Mouse (Mus musculus): ENCODE results near the gene Tmem104. TPM values are rescaled to one million over a fixed set of nuclear protein-coding genes. Genes with fewer than 3 reads are reported as not detected.

Gene Tmem104
- polyA plus RNA-seq (2014; fragmentation: Nextera tagmentation; extraction: Ambion mirVana) = 6.3 and 10.3 TPM in 2 replicates

- Histone ChIP-seq H3K9ac (ENCODE audit: low read depth, low read length) (peak within 1 kb of the TSS; percentile 71), H3K4me1 (ENCODE audit: control insufficient read depth, insufficient read depth, low read length) (peaks cover 12% of the 10 kb centered on the region; the same call in 1 of the 2 replicates), H3K27ac (ENCODE audit: low read depth, low read length) (peak within 1 kb of the TSS; percentile 52; the same call in 1 of the 2 replicates), H3K4me2 (replicated peaks; ENCODE audit: low read depth, low read length) (peak within 1 kb of the TSS; percentile 76), H3K27me3 (ENCODE audit: control insufficient read depth, insufficient read depth, low read length) (no peaks in the 10 kb centered on the region), H3K4me3 (ENCODE audit: low read length) (peak within 1 kb of the TSS; percentile 60), H3K9me3 (ENCODE audit: control insufficient read depth, low read length) (no peaks in the 10 kb centered on the region), H3K36me3 (ENCODE audit: control insufficient read depth, insufficient read depth, low read length) (no peaks in the 10 kb centered on the region)
- under 1% methylated on average over 39 of the region's 39 CpGs for WGBS
- ATAC-seq (ENCODE audit: low FRiP score, low TSS enrichment) = peak; percentile 91
Measured at GRCm38 (mm10) chr11:115187224-115187639, at the start of gene Tmem104. TSS of gene Tmem104 (plus strand) at chr11:115187487.

DNA sequence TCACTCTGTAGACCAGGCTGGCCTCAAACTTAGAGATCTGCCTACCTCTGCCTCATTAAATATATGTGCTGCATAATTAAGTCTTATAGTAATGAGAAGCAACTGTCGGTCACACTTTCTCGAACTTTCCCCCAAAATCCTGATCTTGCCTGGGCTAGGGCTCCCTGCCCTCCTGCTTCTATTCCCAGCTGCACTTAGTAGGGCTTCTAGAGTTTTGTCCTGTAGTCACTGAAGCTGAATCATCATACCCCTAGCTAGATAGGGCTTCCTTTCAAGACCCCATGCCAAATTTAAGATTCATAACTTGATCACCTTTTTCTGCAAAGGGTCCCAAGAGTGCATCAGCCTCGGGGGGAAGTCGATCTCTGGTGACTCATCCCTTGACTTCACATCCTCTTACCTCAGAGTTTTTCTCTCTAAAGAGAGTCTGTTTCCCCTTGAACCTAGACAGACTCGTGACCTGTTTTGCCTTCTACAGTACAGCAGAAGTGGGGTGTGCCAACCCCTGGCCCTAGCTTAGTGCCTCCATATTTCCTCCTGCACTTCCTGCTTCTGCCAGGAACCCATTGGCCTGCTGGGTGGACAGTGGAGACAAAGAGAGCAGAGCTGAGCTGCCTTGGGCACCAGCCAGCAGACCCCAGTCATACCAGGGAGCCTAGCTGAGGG, 48.6 kb upstream of the Tmem104 start:
- Histone ChIP-seq H3K4me2 (replicated peaks; ENCODE audit: low read depth, low read length) (no peak overlapping the region), H3K36me3 (ENCODE audit: control insufficient read depth, insufficient read depth, low read length) (no peaks in the 10 kb centered on the region), H3K27me3 (ENCODE audit: control insufficient read depth, insufficient read depth, low read length) (no peaks in the 10 kb centered on the region), H3K9ac (ENCODE audit: low read depth, low read length) (no peak overlapping the region), H3K4me3 (ENCODE audit: low read length) (no peak overlapping the region), H3K9me3 (ENCODE audit: control insufficient read depth, low read length) (no peaks in the 10 kb centered on the region), H3K4me1 (ENCODE audit: control insufficient read depth, insufficient read depth, low read length) (no peaks in the 10 kb centered on the region), H3K27ac (ENCODE audit: low read depth, low read length) (no peak overlapping the region)
- WGBS = 82% methylated on average over 5 of the region's 5 CpGs
- ATAC-seq (ENCODE audit: low FRiP score, low TSS enrichment) = no peak

DNA sequence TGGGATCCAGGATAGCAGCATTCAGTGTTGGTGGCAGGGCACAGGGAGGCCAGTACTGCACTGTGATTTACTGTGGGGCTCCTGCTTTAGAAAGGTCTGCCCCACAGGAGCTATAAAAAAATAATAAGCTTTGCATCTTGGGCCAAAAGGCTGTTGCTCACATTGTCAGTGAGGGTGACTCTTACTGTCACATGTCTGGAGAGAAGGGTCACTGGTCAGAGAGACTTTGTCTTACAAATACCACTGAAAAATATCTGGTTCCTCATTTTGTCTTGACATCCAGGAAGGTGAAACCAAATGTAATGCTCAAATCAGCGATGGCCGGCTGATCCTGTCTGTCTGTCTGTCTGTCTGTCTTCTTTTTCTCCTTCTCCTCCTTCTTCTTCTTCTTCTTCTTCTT, 45.3 kb upstream of the Tmem104 start:
- H3K9ac ChIP-seq (ENCODE audit: low read depth, low read length) = no peak overlapping the region
- no peak overlapping the region for H3K4me3 ChIP-seq (ENCODE audit: low read length)

DNA sequence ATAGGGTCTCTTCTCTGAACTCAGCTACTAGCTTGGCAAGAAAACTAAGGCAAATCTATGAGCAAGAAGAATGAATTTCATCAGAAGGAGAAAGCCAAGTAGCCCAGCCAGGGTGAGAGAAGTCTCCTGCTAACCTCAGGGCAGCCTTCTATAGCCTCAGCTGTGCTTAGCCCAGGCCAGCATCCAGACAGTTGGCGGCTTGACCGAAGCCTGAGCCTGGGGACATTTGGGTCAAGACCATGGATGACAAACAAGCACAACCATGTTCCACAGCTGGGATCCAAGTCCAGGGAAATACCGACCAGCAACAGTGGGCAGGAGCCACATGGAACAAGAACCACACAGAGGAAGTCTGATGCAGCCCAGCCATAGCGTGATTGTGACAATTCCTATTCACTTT, 39.5 kb upstream of the Tmem104 start:
- no peak overlapping the region for H3K9ac ChIP-seq (ENCODE audit: low read depth, low read length)
- no peak overlapping the region for H3K27ac ChIP-seq (ENCODE audit: low read depth, low read length)
- H3K27me3 ChIP-seq (ENCODE audit: control insufficient read depth, insufficient read depth, low read length) = 0 out of 2 replicates have a peak, but pooled peaks cover 3% of the 10 kb centered on the region
- WGBS = 87% methylated on average over 4 of the region's 4 CpGs
- H3K9me3 ChIP-seq (ENCODE audit: control insufficient read depth, low read length) = peaks cover 2% of the 10 kb centered on the region; the same call in 1 of the 2 replicates
- H3K4me2 ChIP-seq (replicated peaks; ENCODE audit: low read depth, low read length) = no peak overlapping the region
- no peak for ATAC-seq (ENCODE audit: low FRiP score, low TSS enrichment)
- H3K36me3 ChIP-seq (ENCODE audit: control insufficient read depth, insufficient read depth, low read length) = no peaks in the 10 kb centered on the region
- H3K4me3 ChIP-seq (ENCODE audit: low read length) = no peak overlapping the region
- H3K4me1 ChIP-seq (ENCODE audit: control insufficient read depth, insufficient read depth, low read length) = no peaks in the 10 kb centered on the region

More for the DNA sequence above, 45.3 kb upstream of the Tmem104 start:
- WGBS = 78% methylated on average over 2 of the region's 2 CpGs
- no peak overlapping the region for H3K4me2 ChIP-seq (replicated peaks; ENCODE audit: low read depth, low read length)
- no peak overlapping the region for H3K27ac ChIP-seq (ENCODE audit: low read depth, low read length)
- no peaks in the 10 kb centered on the region for H3K36me3 ChIP-seq (ENCODE audit: control insufficient read depth, insufficient read depth, low read length)
- H3K27me3 ChIP-seq (ENCODE audit: control insufficient read depth, insufficient read depth, low read length) = no peaks in the 10 kb centered on the region
- H3K9me3 ChIP-seq (ENCODE audit: control insufficient read depth, low read length) = no peaks in the 10 kb centered on the region
- H3K4me1 ChIP-seq (ENCODE audit: control insufficient read depth, insufficient read depth, low read length) = no peaks in the 10 kb centered on the region
- no peak for ATAC-seq (ENCODE audit: low FRiP score, low TSS enrichment)

DNA sequence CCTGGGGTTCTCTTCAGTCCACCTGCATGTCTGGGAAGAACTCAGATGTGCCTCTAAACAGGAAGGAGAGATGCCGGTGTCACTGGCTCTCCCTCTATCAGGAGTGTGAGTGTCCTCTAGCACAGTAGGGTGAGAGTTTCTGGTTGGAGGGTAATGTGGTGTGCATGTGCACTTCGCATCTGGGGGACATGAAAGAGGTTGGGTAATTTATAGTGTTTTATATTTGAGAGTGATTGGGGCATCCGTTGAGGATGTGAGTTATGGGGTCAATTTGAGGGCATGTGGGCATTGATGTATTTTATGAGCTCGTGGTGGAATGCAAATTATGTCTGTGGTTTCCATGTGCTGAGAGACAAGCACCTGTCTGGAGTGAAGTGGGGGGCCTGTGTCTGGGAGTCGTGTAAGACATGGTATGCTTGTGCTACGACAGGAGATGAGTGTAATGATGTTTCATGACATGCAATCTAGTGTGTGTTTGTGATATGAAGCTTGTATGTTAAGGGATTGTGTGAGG, 36.5 kb upstream of the Tmem104 start:
- 59% methylated on average over 6 of the region's 6 CpGs for WGBS
- H3K4me2 ChIP-seq (replicated peaks; ENCODE audit: low read depth, low read length) = no peak overlapping the region
- H3K27me3 ChIP-seq (ENCODE audit: control insufficient read depth, insufficient read depth, low read length) = peaks cover 12% of the 10 kb centered on the region
- no peak for ATAC-seq (ENCODE audit: low FRiP score, low TSS enrichment)
- peaks cover 2% of the 10 kb centered on the region; the same call in 1 of the 2 replicates for H3K9me3 ChIP-seq (ENCODE audit: control insufficient read depth, low read length)
- H3K27ac ChIP-seq (ENCODE audit: low read depth, low read length) = no peak overlapping the region
- H3K9ac ChIP-seq (ENCODE audit: low read depth, low read length) = no peak overlapping the region
- H3K4me1 ChIP-seq (ENCODE audit: control insufficient read depth, insufficient read depth, low read length) = no peaks in the 10 kb centered on the region; the same call in 1 of the 2 replicates
- no peak overlapping the region for H3K4me3 ChIP-seq (ENCODE audit: low read length)
- no peaks in the 10 kb centered on the region for H3K36me3 ChIP-seq (ENCODE audit: control insufficient read depth, insufficient read depth, low read length)

GRCm38 (mm10) chr11:115151755-115152429, 35.4 kb upstream of the Tmem104 start:
- 0 out of 2 replicates have a peak overlapping the region, but pooled peaks have one; percentile 14 for H3K9ac ChIP-seq (ENCODE audit: low read depth, low read length)
- 8% methylated on average over 15 of the region's 15 CpGs for WGBS
- no peak overlapping the region for H3K27ac ChIP-seq (ENCODE audit: low read depth, low read length)
- no peaks in the 10 kb centered on the region; the same call in 1 of the 2 replicates for H3K4me1 ChIP-seq (ENCODE audit: control insufficient read depth, insufficient read depth, low read length)
- peak overlapping the region; percentile 26 for H3K4me3 ChIP-seq (ENCODE audit: low read length)
- H3K27me3 ChIP-seq (ENCODE audit: control insufficient read depth, insufficient read depth, low read length) = peaks cover 12% of the 10 kb centered on the region
- ATAC-seq (ENCODE audit: low FRiP score, low TSS enrichment) = peak; percentile 59
- peak overlapping the region; percentile 36 for H3K4me2 ChIP-seq (replicated peaks; ENCODE audit: low read depth, low read length)
- no peaks in the 10 kb centered on the region for H3K36me3 ChIP-seq (ENCODE audit: control insufficient read depth, insufficient read depth, low read length)
- H3K9me3 ChIP-seq (ENCODE audit: control insufficient read depth, low read length) = peaks cover 2% of the 10 kb centered on the region; the same call in 1 of the 2 replicates

DNA sequence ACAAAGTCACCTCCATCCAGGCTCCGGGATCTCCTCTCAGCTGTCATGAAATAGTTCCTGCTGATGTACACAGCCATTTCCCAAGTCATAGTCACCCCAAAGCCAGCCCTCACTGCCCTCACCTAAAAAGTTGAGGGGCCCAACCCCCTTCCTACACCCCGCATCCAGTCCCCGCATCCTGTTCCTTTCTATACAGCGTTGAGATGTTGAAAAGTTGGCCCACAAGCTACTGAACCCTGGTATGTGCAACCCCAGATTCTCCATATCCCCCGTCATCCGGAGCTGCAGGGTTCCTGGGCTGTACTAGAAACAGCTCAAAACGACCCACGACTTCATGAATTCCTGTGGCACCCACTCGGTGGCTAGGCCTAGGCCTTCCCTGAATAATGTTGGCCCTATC, 34.2 kb upstream of the Tmem104 start:
- Histone ChIP-seq H3K4me2 (replicated peaks; ENCODE audit: low read depth, low read length) (no peak overlapping the region), H3K27me3 (ENCODE audit: control insufficient read depth, insufficient read depth, low read length) (peaks cover 9% of the 10 kb centered on the region), H3K36me3 (ENCODE audit: control insufficient read depth, insufficient read depth, low read length) (no peaks in the 10 kb centered on the region), H3K4me1 (ENCODE audit: control insufficient read depth, insufficient read depth, low read length) (peaks cover 3% of the 10 kb centered on the region; the same call in 1 of the 2 replicates), H3K27ac (ENCODE audit: low read depth, low read length) (no peak overlapping the region), H3K4me3 (ENCODE audit: low read length) (no peak overlapping the region), H3K9ac (ENCODE audit: low read depth, low read length) (no peak overlapping the region), H3K9me3 (ENCODE audit: control insufficient read depth, low read length) (peaks cover 2% of the 10 kb centered on the region; the same call in 1 of the 2 replicates)
- 75% methylated on average over 9 of the region's 9 CpGs for WGBS
- ATAC-seq (ENCODE audit: low FRiP score, low TSS enrichment) = no peak

DNA sequence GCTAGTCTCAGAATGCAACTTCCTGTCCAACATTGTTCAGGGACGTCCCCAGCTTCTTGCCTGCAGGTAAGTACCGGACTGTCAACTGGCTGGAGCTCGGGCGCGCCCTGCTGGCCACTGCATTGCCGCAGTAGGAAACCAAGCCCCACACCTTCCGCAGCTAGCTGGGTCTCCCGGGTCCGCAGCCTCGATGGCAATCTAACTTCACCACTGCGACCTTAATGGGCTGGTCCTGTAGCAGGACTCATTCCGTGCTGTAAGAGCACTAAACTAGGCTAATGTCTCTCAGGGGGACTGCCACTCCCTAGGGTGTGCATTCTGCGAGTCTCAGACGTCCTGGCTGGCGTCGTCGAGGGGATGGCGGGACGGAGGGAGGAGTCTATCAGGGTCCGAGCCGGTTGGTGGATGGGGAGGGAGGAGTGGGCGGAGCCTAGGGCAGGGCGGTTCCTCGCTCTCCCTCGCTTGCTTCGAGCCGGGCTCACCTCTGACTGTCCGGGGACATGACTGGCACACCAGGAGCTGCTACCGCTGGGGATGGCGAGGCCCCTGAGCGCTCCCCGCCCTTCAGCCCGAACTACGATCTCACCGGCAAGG, 33.5 kb upstream of the Tmem104 start:
- no peak overlapping the region for H3K9ac ChIP-seq (ENCODE audit: low read depth, low read length)
- H3K4me1 ChIP-seq (ENCODE audit: control insufficient read depth, insufficient read depth, low read length) = peaks cover 9% of the 10 kb centered on the region; the same call in 1 of the 2 replicates
- WGBS = 1% methylated on average over 35 of the region's 35 CpGs
- peaks cover 2% of the 10 kb centered on the region; the same call in 1 of the 2 replicates for H3K9me3 ChIP-seq (ENCODE audit: control insufficient read depth, low read length)
- H3K4me3 ChIP-seq (ENCODE audit: low read length) = peak overlapping the region; percentile 28
- ATAC-seq (ENCODE audit: low FRiP score, low TSS enrichment) = peak; percentile 72
- peak overlapping the region; percentile 43 for H3K4me2 ChIP-seq (replicated peaks; ENCODE audit: low read depth, low read length)
- no peaks in the 10 kb centered on the region for H3K36me3 ChIP-seq (ENCODE audit: control insufficient read depth, insufficient read depth, low read length)
- H3K27me3 ChIP-seq (ENCODE audit: control insufficient read depth, insufficient read depth, low read length) = peaks cover 9% of the 10 kb centered on the region
- H3K27ac ChIP-seq (ENCODE audit: low read depth, low read length) = no peak overlapping the region
